Mouse (Mus musculus): Measurements from ENCODE around the gene Bri3.
A peak's percentile ranks its signal among the peaks of the same experiment; 100 is the strongest.
"Not testable (repeated sequence)": the region's sequence is repeated elsewhere in the genome, so short reads cannot be mapped to it uniquely, and the experiment has no call there.

The Bri3 gene

GRCm38 (mm10) chr5:144295357-144295756 is 51.1 kb downstream of the Bri3 start:
- DNase-seq (ENCODE audit: low read depth) = no peak

- no peak for DNase-seq (ENCODE audit: low read depth)
Measured at GRCm38 (mm10) chr5:144296090-144296604, 51.9 kb downstream of the Bri3 start.

GRCm38 (mm10) chr5:144303071-144303470 is 58.8 kb downstream of the Bri3 start:
- no peak for DNase-seq (ENCODE audit: low read depth)

- no peak for DNase-seq (ENCODE audit: low read depth)
Measured at GRCm38 (mm10) chr5:144308929-144309328, 64.7 kb downstream of the Bri3 start.

- peak; percentile 25 for DNase-seq (ENCODE audit: low read depth)
Measured at GRCm38 (mm10) chr5:144312183-144312582, 67.9 kb downstream of the Bri3 start.

GRCm38 (mm10) chr5:144313335-144313734 is 69.1 kb downstream of the Bri3 start:
- DNase-seq (ENCODE audit: low read depth) = no peak

- no peak for DNase-seq (ENCODE audit: low read depth)
Measured at GRCm38 (mm10) chr5:144314731-144315494, 70.7 kb downstream of the Bri3 start.

GRCm38 (mm10) chr5:144316442-144316841 is 72.2 kb downstream of the Bri3 start:
- no peak for DNase-seq (ENCODE audit: low read depth)

GRCm38 (mm10) chr5:144317426-144317825 is 73.2 kb downstream of the Bri3 start:
- DNase-seq (ENCODE audit: low read depth) = no peak

GRCm38 (mm10) chr5:144318286-144318685 is 74.0 kb downstream of the Bri3 start:
- DNase-seq (ENCODE audit: low read depth) = peak; percentile 16

GRCm38 (mm10) chr5:144321681-144322080 is 77.4 kb downstream of the Bri3 start:
- DNase-seq (ENCODE audit: low read depth) = peak; percentile 73

- no peak for DNase-seq (ENCODE audit: low read depth)
Measured at GRCm38 (mm10) chr5:144322717-144323116, 78.5 kb downstream of the Bri3 start.

GRCm38 (mm10) chr5:144334010-144334409 is 89.8 kb downstream of the Bri3 start:
- no peak for DNase-seq (ENCODE audit: low read depth)

- not testable (repeated sequence) for DNase-seq (ENCODE audit: low read depth)
Measured at GRCm38 (mm10) chr5:144335357-144335756, 91.1 kb downstream of the Bri3 start.

GRCm38 (mm10) chr5:144338787-144339186 is 94.5 kb downstream of the Bri3 start:
- no peak for DNase-seq (ENCODE audit: low read depth)

GRCm38 (mm10) chr5:144341085-144341484 is 96.8 kb downstream of the Bri3 start:
- DNase-seq (ENCODE audit: low read depth) = no peak

- no peak for DNase-seq (ENCODE audit: low read depth)
Measured at GRCm38 (mm10) chr5:144344592-144344991, 100.4 kb downstream of the Bri3 start.

- no peak for DNase-seq (ENCODE audit: low read depth)
Measured at GRCm38 (mm10) chr5:144351185-144351584, 106.9 kb downstream of the Bri3 start.

- peak; percentile 58 for DNase-seq (ENCODE audit: low read depth)
Measured at GRCm38 (mm10) chr5:144352250-144353047, 108.2 kb downstream of the Bri3 start.

GRCm38 (mm10) chr5:144356776-144357455 is 112.7 kb downstream of the Bri3 start:
- peak; percentile 48 for DNase-seq (ENCODE audit: low read depth)

GRCm38 (mm10) chr5:144357551-144357880 is 113.3 kb downstream of the Bri3 start:
- DNase-seq (ENCODE audit: low read depth) = no peak

- peak; percentile 96 for DNase-seq (ENCODE audit: low read depth)
Measured at GRCm38 (mm10) chr5:144357881-144358591, 113.8 kb downstream of the Bri3 start, which contains the start of gene Baiap2l1. Gene Baiap2l1 (minus strand): TSS chr5:144358112.
